Mouse (Mus musculus): Measurements from ENCODE around the gene Gramd4. TPM values are rescaled to one million over a fixed set of nuclear protein-coding genes. Genes with fewer than 3 reads are reported as not detected.

The Gramd4 gene
- 6.5 and 9.7 TPM in 2 replicates for polyA plus RNA-seq (2014; fragmentation: Nextera tagmentation; extraction: Ambion mirVana)

DNA sequence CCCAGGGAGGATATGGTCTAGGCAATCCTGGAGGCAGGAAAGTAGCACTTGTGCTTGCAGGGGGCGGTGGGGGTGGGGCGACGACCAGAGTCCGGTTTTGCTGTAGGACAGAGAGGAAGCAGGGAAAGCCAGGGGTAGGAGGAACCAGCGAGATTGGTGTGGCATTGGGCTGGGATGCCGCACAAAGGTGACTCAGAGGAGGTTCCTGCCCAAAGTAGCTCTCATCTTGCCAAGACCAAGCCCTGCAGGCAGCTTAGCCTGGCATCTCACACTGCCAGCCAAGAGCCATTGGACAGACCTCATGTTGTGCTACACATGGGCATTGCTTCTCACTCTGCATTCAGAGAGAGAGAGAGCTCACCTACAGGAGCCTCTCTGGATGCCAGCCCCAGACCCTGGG is at the start of gene Gramd4:
Gene Gramd4 (plus strand): TSS at position 283 of the 400 bp plus-strand sequence.
- ATAC-seq (ENCODE audit: low FRiP score, low TSS enrichment) = no peak
- Histone ChIP-seq H3K36me3 (ENCODE audit: control insufficient read depth, insufficient read depth, low read length) (no peaks in the 10 kb centered on the region), H3K9ac (ENCODE audit: low read depth, low read length) (peak within 1 kb of the TSS; percentile 96), H3K4me2 (replicated peaks; ENCODE audit: low read depth, low read length) (peak within 1 kb of the TSS; percentile 92), H3K4me1 (ENCODE audit: control insufficient read depth, insufficient read depth, low read length) (peaks cover 34% of the 10 kb centered on the region), H3K27me3 (ENCODE audit: control insufficient read depth, insufficient read depth, low read length) (no peaks in the 10 kb centered on the region), H3K9me3 (ENCODE audit: control insufficient read depth, low read length) (no peaks in the 10 kb centered on the region), H3K4me3 (ENCODE audit: low read length) (peak within 1 kb of the TSS; percentile 87), H3K27ac (ENCODE audit: low read depth, low read length) (no peak within 1 kb of the TSS)
- 12% methylated on average over 6 of the region's 6 CpGs for WGBS

DNA sequence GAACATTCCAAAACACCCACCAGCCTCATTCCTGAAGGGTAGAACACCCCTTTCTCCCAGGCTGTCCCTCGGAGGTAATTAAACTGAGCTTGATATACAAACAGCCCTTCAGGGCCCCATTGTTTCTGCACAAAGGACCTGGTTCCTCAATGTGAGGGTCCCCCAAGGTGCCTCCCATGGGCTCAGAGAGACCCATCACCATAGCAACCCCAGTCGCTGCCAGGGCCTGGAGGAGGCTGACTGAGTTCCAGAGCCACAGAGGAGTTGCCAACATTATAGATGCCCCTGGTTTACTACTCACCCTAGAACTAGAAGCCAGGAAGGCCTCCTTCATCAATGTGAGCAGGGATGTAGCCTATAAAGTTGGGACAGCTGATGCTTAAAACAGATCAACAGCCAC is 44.4 kb upstream of the Gramd4 start:
- H3K36me3 ChIP-seq (ENCODE audit: control insufficient read depth, insufficient read depth, low read length) = no peaks in the 10 kb centered on the region
- WGBS = 43% methylated on average over 2 of the region's 2 CpGs
- H3K27ac ChIP-seq (ENCODE audit: low read depth, low read length) = no peak overlapping the region
- no peak for ATAC-seq (ENCODE audit: low FRiP score, low TSS enrichment)
- peaks cover 17% of the 10 kb centered on the region; the same call in 1 of the 2 replicates for H3K4me1 ChIP-seq (ENCODE audit: control insufficient read depth, insufficient read depth, low read length)
- H3K4me3 ChIP-seq (ENCODE audit: low read length) = no peak overlapping the region
- H3K9ac ChIP-seq (ENCODE audit: low read depth, low read length) = no peak overlapping the region
- H3K4me2 ChIP-seq (replicated peaks; ENCODE audit: low read depth, low read length) = no peak overlapping the region
- no peaks in the 10 kb centered on the region for H3K9me3 ChIP-seq (ENCODE audit: control insufficient read depth, low read length)
- H3K27me3 ChIP-seq (ENCODE audit: control insufficient read depth, insufficient read depth, low read length) = no peaks in the 10 kb centered on the region

DNA sequence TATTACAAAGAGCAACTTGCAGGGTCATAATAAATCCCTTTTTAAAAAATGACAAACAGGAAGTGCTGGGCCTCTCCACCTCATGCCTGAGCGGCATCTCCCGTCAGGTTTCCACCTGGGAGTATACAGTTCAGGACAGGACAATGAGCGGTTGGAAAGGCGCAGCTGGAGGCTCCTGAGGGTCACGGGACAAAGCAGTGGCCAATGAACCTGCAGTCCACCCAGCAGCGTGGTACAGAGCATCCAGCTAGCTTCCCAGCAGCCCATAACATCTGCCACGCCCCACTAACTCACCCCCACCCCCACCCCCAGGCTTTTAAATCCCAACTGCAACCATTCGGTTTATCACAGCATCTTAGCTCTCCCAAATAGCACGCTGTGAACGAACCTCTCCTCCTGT is 43.8 kb upstream of the Gramd4 start:
- Histone ChIP-seq H3K9me3 (ENCODE audit: control insufficient read depth, low read length) (no peaks in the 10 kb centered on the region), H3K36me3 (ENCODE audit: control insufficient read depth, insufficient read depth, low read length) (no peaks in the 10 kb centered on the region), H3K4me1 (ENCODE audit: control insufficient read depth, insufficient read depth, low read length) (peaks cover 16% of the 10 kb centered on the region; the same call in 1 of the 2 replicates), H3K4me3 (ENCODE audit: low read length) (no peak overlapping the region), H3K27me3 (ENCODE audit: control insufficient read depth, insufficient read depth, low read length) (no peaks in the 10 kb centered on the region), H3K4me2 (replicated peaks; ENCODE audit: low read depth, low read length) (no peak overlapping the region), H3K27ac (ENCODE audit: low read depth, low read length) (no peak overlapping the region), H3K9ac (ENCODE audit: low read depth, low read length) (no peak overlapping the region)
- WGBS = 22% methylated on average over 10 of the region's 10 CpGs
- ATAC-seq (ENCODE audit: low FRiP score, low TSS enrichment) = peak; percentile 54; the same call in 1 of the 2 replicates

DNA sequence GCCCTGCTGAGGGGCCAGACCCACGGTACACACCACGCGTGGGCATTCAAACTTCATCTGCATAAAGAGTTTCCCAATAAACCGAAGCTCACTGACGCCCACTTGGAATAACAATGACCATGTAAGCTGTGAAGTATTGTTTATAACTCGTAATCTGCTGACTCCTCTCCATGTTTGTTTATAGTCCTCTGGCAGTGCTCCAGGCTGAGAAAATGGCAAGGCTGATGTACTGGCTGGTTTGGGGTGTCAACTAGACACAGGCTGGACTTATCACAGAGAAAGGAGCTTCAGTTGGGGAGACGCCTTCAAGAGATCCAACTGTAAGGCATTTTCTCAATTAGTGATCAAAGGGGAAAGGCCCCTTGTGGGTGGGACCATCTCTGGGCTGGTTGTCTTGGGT is 42.5 kb upstream of the Gramd4 start:
- Histone ChIP-seq H3K27me3 (ENCODE audit: control insufficient read depth, insufficient read depth, low read length) (no peaks in the 10 kb centered on the region), H3K27ac (ENCODE audit: low read depth, low read length) (no peak overlapping the region), H3K36me3 (ENCODE audit: control insufficient read depth, insufficient read depth, low read length) (no peaks in the 10 kb centered on the region), H3K4me3 (ENCODE audit: low read length) (no peak overlapping the region), H3K4me1 (ENCODE audit: control insufficient read depth, insufficient read depth, low read length) (peaks cover 16% of the 10 kb centered on the region; the same call in 1 of the 2 replicates), H3K4me2 (replicated peaks; ENCODE audit: low read depth, low read length) (no peak overlapping the region), H3K9ac (ENCODE audit: low read depth, low read length) (no peak overlapping the region), H3K9me3 (ENCODE audit: control insufficient read depth, low read length) (no peaks in the 10 kb centered on the region)
- 85% methylated on average over 7 of the region's 7 CpGs for WGBS
- ATAC-seq (ENCODE audit: low FRiP score, low TSS enrichment) = no peak

DNA sequence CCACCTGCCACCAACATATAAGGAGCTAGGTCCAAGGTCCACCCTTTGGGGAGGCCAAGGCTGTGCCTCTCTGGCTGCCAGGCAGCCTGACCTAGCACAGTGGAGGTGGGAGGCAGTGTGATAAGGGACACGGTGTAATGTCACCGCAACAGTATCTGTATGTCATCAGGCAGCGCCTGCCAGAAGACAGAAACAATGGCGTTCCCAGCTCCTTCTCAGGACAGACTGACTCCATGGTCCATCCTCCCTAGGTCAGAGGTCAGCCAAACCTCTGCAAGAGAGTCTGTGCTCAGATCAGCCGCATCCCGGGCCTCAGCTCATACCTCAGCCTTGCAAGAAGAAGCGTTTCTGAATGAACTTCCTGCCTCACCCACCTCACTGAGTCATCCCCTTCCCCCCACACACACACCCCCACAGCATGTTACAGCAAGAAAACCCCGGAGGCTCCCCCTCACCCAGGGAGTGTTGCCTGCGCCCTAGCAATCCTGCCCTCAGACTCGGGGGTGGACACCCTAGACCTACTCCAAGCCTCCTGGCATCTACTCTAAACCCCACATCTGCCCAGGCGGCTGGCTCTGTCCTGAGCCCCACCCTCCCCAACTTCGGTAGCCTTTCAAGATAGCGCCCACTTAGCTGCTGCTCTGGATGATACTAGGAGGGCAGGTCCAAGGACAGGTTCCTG is 41.5 kb upstream of the Gramd4 start:
- Histone ChIP-seq H3K27me3 (ENCODE audit: control insufficient read depth, insufficient read depth, low read length) (no peaks in the 10 kb centered on the region), H3K9me3 (ENCODE audit: control insufficient read depth, low read length) (no peaks in the 10 kb centered on the region), H3K9ac (ENCODE audit: low read depth, low read length) (no peak overlapping the region), H3K4me1 (ENCODE audit: control insufficient read depth, insufficient read depth, low read length) (peaks cover 16% of the 10 kb centered on the region; the same call in 1 of the 2 replicates), H3K4me2 (replicated peaks; ENCODE audit: low read depth, low read length) (no peak overlapping the region), H3K36me3 (ENCODE audit: control insufficient read depth, insufficient read depth, low read length) (no peaks in the 10 kb centered on the region), H3K4me3 (ENCODE audit: low read length) (no peak overlapping the region), H3K27ac (ENCODE audit: low read depth, low read length) (no peak overlapping the region)
- ATAC-seq (ENCODE audit: low FRiP score, low TSS enrichment) = peak; percentile 53
- 54% methylated on average over 13 of the region's 13 CpGs for WGBS

DNA sequence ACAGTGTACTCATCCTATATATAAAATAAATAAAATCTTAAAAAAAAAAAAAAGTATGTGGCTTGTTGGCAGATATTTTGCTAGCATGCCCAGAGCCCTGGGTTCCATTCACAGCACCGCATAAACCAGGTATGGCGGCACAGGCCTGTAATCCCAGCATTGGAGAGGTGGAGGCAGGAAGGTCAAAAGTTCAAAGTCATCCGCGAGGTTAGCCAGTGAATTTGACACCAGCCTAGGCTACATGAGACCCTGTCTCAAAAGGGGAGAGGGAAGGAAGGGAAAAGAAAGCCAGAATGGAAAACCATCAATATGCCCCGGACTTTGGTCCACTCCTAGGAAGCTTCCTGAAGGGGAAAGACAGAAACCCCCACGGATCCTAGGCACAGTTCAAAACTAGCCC is 40.2 kb upstream of the Gramd4 start:
- H3K36me3 ChIP-seq (ENCODE audit: control insufficient read depth, insufficient read depth, low read length) = no peaks in the 10 kb centered on the region
- H3K27me3 ChIP-seq (ENCODE audit: control insufficient read depth, insufficient read depth, low read length) = no peaks in the 10 kb centered on the region
- H3K9ac ChIP-seq (ENCODE audit: low read depth, low read length) = no peak overlapping the region
- H3K9me3 ChIP-seq (ENCODE audit: control insufficient read depth, low read length) = no peaks in the 10 kb centered on the region
- H3K4me2 ChIP-seq (replicated peaks; ENCODE audit: low read depth, low read length) = no peak overlapping the region
- no peak overlapping the region for H3K27ac ChIP-seq (ENCODE audit: low read depth, low read length)
- H3K4me3 ChIP-seq (ENCODE audit: low read length) = no peak overlapping the region
- WGBS = 82% methylated on average over 6 of the region's 6 CpGs
- ATAC-seq (ENCODE audit: low FRiP score, low TSS enrichment) = no peak
- peaks cover 16% of the 10 kb centered on the region; the same call in 1 of the 2 replicates for H3K4me1 ChIP-seq (ENCODE audit: control insufficient read depth, insufficient read depth, low read length)

DNA sequence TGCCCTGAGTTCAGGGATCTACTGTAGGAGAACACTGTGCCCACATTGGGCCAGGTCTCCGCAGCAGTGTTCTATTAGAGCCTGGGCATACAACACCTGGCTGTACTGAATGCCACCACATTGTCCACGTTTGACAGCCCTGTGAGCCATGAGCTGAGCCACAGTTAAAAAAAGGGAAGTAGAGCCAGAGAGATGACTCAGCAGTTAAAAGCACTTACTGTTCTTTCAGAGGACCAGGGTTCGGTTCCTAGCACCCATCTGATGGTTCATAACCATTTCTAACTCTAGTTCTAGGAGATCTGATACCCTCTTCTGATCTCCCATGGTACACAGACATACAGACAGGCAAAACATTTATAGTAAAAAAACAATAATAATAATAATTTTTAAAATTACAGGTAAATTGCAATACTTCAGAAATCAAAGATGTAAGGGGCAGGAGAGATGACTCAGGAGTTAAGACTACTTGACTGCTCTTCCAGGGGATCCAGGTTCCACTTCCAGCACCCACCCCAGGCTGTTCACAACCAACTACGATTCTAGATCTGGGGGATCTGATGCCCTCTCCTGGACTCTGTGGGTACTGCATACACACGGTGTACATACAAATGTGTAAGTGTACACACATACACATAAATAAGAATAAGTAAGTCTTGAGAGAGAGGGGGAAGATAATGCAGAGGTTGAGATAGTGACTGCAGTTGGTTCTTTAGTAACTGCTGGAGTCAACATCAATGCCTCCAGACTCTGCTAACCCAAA is 38.6 kb upstream of the Gramd4 start:
- Histone ChIP-seq H3K4me2 (replicated peaks; ENCODE audit: low read depth, low read length) (no peak overlapping the region), H3K9me3 (ENCODE audit: control insufficient read depth, low read length) (no peaks in the 10 kb centered on the region), H3K27me3 (ENCODE audit: control insufficient read depth, insufficient read depth, low read length) (no peaks in the 10 kb centered on the region), H3K9ac (ENCODE audit: low read depth, low read length) (no peak overlapping the region), H3K27ac (ENCODE audit: low read depth, low read length) (no peak overlapping the region), H3K4me1 (ENCODE audit: control insufficient read depth, insufficient read depth, low read length) (peaks cover 6% of the 10 kb centered on the region; the same call in 1 of the 2 replicates), H3K36me3 (ENCODE audit: control insufficient read depth, insufficient read depth, low read length) (no peaks in the 10 kb centered on the region), H3K4me3 (ENCODE audit: low read length) (no peak overlapping the region)
- 95% methylated on average over 5 of the region's 5 CpGs for WGBS
- no peak for ATAC-seq (ENCODE audit: low FRiP score, low TSS enrichment)

DNA sequence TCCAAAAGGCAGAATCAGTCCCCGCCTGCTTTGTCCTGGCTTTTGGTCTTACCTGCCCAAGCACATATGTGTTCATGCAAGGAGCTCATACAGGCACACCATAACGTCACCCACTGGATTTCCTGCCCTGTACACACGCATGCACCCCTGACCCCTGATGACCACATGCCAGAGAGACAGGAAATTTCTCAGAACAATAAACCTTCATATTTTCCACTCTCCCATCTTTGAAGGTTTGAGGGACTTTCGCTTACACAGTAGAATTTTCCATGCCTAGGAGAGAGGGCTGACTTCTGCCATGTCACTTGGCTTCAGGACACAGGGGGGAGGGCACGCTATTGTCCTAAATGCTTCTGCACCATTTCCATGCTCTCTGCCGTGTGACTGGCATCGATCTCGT is 37.5 kb upstream of the Gramd4 start:
- Histone ChIP-seq H3K27me3 (ENCODE audit: control insufficient read depth, insufficient read depth, low read length) (no peaks in the 10 kb centered on the region), H3K4me1 (ENCODE audit: control insufficient read depth, insufficient read depth, low read length) (0 out of 2 replicates have a peak, but pooled peaks cover 3% of the 10 kb centered on the region), H3K9ac (ENCODE audit: low read depth, low read length) (no peak overlapping the region), H3K4me3 (ENCODE audit: low read length) (no peak overlapping the region), H3K27ac (ENCODE audit: low read depth, low read length) (no peak overlapping the region), H3K36me3 (ENCODE audit: control insufficient read depth, insufficient read depth, low read length) (no peaks in the 10 kb centered on the region), H3K9me3 (ENCODE audit: control insufficient read depth, low read length) (no peaks in the 10 kb centered on the region), H3K4me2 (replicated peaks; ENCODE audit: low read depth, low read length) (no peak overlapping the region)
- ATAC-seq (ENCODE audit: low FRiP score, low TSS enrichment) = no peak
- 87% methylated on average over 8 of the region's 8 CpGs for WGBS

DNA sequence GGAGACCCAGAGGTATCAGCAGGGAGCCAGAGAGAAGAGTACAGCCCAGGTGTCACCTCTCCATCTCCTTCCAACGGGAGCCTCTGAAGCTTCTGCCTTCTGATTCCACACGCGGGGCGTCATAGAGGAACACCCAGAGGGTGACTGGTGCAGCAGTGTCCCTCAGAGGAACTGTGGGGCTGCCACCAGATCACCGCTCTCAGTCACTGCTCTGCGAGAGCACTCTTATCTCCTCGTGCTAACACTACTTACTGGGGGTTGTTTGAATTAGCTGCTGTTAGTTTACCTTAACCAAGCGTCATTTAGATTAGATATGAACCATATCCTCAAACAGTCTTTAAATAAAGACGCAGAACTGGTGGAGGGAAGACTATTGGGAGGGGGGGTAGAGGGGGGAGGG is 36.2 kb upstream of the Gramd4 start:
- WGBS = 79% methylated on average over 9 of the region's 9 CpGs
- no peak for ATAC-seq (ENCODE audit: low FRiP score, low TSS enrichment)

More for the DNA sequence above, 36.2 kb upstream of the Gramd4 start:
- no peak overlapping the region for H3K9ac ChIP-seq (ENCODE audit: low read depth, low read length)
- H3K27me3 ChIP-seq (ENCODE audit: control insufficient read depth, insufficient read depth, low read length) = no peaks in the 10 kb centered on the region
- H3K4me3 ChIP-seq (ENCODE audit: low read length) = no peak overlapping the region
- H3K4me1 ChIP-seq (ENCODE audit: control insufficient read depth, insufficient read depth, low read length) = no peaks in the 10 kb centered on the region
- no peaks in the 10 kb centered on the region for H3K9me3 ChIP-seq (ENCODE audit: control insufficient read depth, low read length)
- no peak overlapping the region for H3K27ac ChIP-seq (ENCODE audit: low read depth, low read length)
- no peaks in the 10 kb centered on the region for H3K36me3 ChIP-seq (ENCODE audit: control insufficient read depth, insufficient read depth, low read length)
- H3K4me2 ChIP-seq (replicated peaks; ENCODE audit: low read depth, low read length) = no peak overlapping the region

All from kidney, embryonic 14.5 days (tissue).